Comparison of ENCODE assay signal across 8 mouse cellular contexts in the genomic region with DNA sequence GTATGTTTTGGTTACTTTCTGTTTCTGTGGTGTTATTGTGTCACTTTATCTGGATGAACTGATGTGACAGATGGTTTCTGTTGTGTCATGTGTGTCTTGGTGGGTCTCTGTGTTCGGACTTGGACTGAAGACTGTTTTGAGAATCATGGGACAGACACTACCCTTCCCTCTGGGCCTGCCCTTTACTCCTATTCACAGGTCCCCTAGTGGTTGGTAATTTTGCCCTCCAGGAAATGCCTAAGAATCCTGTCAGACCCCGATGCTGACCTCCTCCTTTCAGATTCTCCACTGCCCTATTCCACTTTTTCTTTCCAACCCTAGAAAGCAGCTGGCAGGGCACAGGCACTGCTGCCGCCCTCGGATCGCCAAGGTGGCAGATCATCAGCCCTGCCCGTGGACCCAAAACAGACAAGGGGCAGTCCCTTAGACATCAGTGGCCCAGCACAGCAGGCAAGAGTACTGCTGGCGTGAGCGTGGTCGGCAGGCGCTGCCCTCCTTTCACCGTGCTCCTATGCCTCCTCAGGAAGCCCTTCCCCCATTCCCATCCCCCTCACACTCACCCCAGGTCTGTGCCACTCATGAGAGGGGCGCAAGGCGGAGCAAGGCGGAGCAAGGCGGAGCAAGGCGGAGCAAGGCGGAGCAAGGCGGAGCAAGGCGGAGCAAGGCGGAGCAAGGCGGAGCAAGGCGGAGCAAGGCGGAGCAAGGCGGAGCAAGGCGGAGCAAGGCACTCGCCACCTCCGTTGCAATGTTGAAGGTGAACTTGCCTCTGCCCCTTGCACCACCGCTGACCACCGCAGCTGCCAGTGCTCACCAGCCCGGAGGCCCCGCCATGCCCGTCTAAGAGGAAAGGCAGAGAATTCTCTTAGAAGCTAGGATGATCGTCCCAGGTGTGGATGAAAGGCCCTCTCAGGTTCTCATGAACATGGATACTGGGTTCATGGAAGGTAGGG. TPM values are rescaled to one million over a fixed set of nuclear protein-coding genes. Genes with fewer than 3 reads are reported as not detected.
A peak's percentile ranks its signal among the peaks of the same experiment; 100 is the strongest.
DNase-seq lines count a peak whose midpoint lies in the region; ATAC-seq lines count a peak whose summit lies in the region.

No protein-coding gene starts in this region.

- H3K9me3 ChIP-seq in forebrain, embryonic 13.5 days (replicated peaks) = no peaks in the 10 kb centered on the region; the same call in 1 of the 2 replicates

- H3K4me3 ChIP-seq in forebrain, embryonic 13.5 days = peak overlapping the region; percentile 56

- 1% methylated on average over 32 of the region's 33 CpGs for WGBS in forebrain, embryonic 13.5 days

- H3K4me2 ChIP-seq in forebrain, embryonic 13.5 days = peak overlapping the region; percentile 76

- peaks cover 7% of the 10 kb centered on the region for H3K4me1 ChIP-seq in forebrain, embryonic 13.5 days

- peak; percentile 98 for ATAC-seq in forebrain, embryonic 13.5 days

- DNase-seq in gastrocnemius, postnatal 25 days = peak; percentile 29
- DNase-seq in gastrocnemius, postnatal 14 days = no peak
- peak; percentile 82 for DNase-seq in cerebellum, adult 11-12 months
- peak; percentile 61 for DNase-seq in hindlimb bud, embryonic 11.5 days (ENCODE audit: extremely low spot score, low read depth, low spot score)
- DNase-seq in left cerebral cortex, postnatal 4 days = peak; percentile 75
- peak; percentile 90 for DNase-seq in mesoderm, embryonic 11.5 days (ENCODE audit: low read depth, low spot score)
- peak; percentile 60 for DNase-seq in right cerebral cortex, postnatal 4 days

- peak overlapping the region; percentile 83 for H3K27ac ChIP-seq in forebrain, embryonic 13.5 days

- intact Hi-C loops in gastrocnemius, postnatal 14 days (cut with DNase I; ENCODE audit: low total_unique reads) = no loop called here
- intact Hi-C loops in left cerebral cortex, postnatal 4 days (cut with DNase I) = no loop called here

- peak overlapping the region; percentile 82 for H3K9ac ChIP-seq in forebrain, embryonic 13.5 days

- H3K36me3 ChIP-seq in forebrain, embryonic 13.5 days (ENCODE audit: poor library complexity, severe bottlenecking) = no peaks in the 10 kb centered on the region

- no peaks in the 10 kb centered on the region for H3K27me3 ChIP-seq in forebrain, embryonic 13.5 days

RNA-seq across cellular contexts. Expression of gene Zfp119b, which starts 17.5 kb away (rescaled TPM):
- total RNA-seq in gastrocnemius, postnatal 25 days (2021) = 1 to 10 TPM; 3.0 to 3.1 TPM
- total RNA-seq in gastrocnemius, postnatal 14 days (2021) = 1 to 10 TPM; 3.1 to 3.7 TPM
- 6.6 and 7.3 TPM in 2 replicates for polyA plus RNA-seq in forebrain, embryonic 13.5 days (2015; fragmentation: Nextera tagmentation; extraction: Ambion mirVana)
- total RNA-seq in left cerebral cortex, postnatal 4 days (2021) = 1 to 10 TPM; 4.4 to 5.7 TPM

RNA-seq across cellular contexts. Expression of gene Ebi3, which starts 20.6 kb away (rescaled TPM):
- under 1 TPM in 1 of 2 experiments, not detected in 1; 0.31 TPM for total RNA-seq in gastrocnemius, postnatal 25 days (2021)
- under 1 TPM; 0.33 to 0.47 TPM for total RNA-seq in gastrocnemius, postnatal 14 days (2021)
- polyA plus RNA-seq in forebrain, embryonic 13.5 days (2015; fragmentation: Nextera tagmentation; extraction: Ambion mirVana) = 2.4 and 2.6 TPM in 2 replicates
- 1 to 10 TPM; 4.9 to 5.9 TPM for total RNA-seq in left cerebral cortex, postnatal 4 days (2021)

RNA-seq across cellular contexts. Expression of gene Yju2, which starts 27.1 kb away (rescaled TPM):
- 1 to 10 TPM; 7.8 TPM for total RNA-seq in gastrocnemius, postnatal 25 days (2021)
- 10 to 100 TPM in 1 of 2 experiments, 1 to 10 TPM in 1; 9.3 to 10.3 TPM for total RNA-seq in gastrocnemius, postnatal 14 days (2021)
- polyA plus RNA-seq in forebrain, embryonic 13.5 days (2015; fragmentation: Nextera tagmentation; extraction: Ambion mirVana) = 29.2 and 32.1 TPM in 2 replicates
- total RNA-seq in left cerebral cortex, postnatal 4 days (2021) = 10 to 100 TPM; 16.7 to 18.2 TPM

RNA-seq across cellular contexts. Expression of gene Shd, which starts 38.4 kb away (rescaled TPM):
- under 1 TPM in 1 of 2 experiments, not detected in 1; 0.28 TPM for total RNA-seq in gastrocnemius, postnatal 25 days (2021)
- under 1 TPM; 0.31 to 0.62 TPM for total RNA-seq in gastrocnemius, postnatal 14 days (2021)
- polyA plus RNA-seq in forebrain, embryonic 13.5 days (2015; fragmentation: Nextera tagmentation; extraction: Ambion mirVana) = 102 TPM in 2 replicates
- total RNA-seq in left cerebral cortex, postnatal 4 days (2021) = 100 to 1,000 TPM in 1 of 2 experiments, 10 to 100 TPM in 1; 99.6 to 101 TPM

RNA-seq across cellular contexts. Expression of gene Zfp959, which starts 39.9 kb away (rescaled TPM):
- total RNA-seq in gastrocnemius, postnatal 25 days (2021) = 1 to 10 TPM; 2.6 to 3.4 TPM
- total RNA-seq in gastrocnemius, postnatal 14 days (2021) = 1 to 10 TPM; 3.1 to 3.6 TPM
- polyA plus RNA-seq in forebrain, embryonic 13.5 days (2015; fragmentation: Nextera tagmentation; extraction: Ambion mirVana) = 15.0 and 15.5 TPM in 2 replicates
- total RNA-seq in left cerebral cortex, postnatal 4 days (2021) = 10 to 100 TPM; 10.8 to 11.4 TPM
